Mouse (Mus musculus): Measurements from ENCODE around the gene Atp7a. TPM values are rescaled to one million over a fixed set of nuclear protein-coding genes. Genes with fewer than 3 reads are reported as not detected.

The Atp7a gene
- polyA plus RNA-seq, 1 experiment from 2014 or later = 16.3 TPM

DNA sequence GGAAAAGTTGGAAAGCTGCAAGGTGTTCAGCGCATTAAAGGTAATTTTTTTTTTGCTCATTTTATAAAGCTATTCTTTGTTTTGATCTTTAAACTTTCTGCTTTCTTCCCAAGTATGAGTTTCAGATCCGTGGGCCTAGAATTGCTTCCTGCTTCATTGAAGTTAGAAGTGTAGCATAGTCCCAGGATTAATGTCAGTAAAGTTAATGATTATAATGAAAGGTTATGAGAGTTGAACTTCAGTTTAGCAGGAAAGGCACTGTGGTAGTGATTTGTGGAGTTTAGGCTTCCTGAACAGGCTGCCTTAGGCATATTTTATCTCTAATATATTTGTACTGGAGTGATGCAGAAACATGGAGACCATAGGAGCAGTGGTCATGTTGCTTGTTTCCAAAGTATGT lies 58.5 kb downstream of the Atp7a start:
- no peak overlapping the region for H3K4me2 ChIP-seq
- H3K27ac ChIP-seq = no peak overlapping the region
- H3K27me3 ChIP-seq (replicated peaks) = no peaks in the 10 kb centered on the region
- H3K4me1 ChIP-seq = no peaks in the 10 kb centered on the region
- no peak overlapping the region for H3K9ac ChIP-seq
- H3K36me3 ChIP-seq (replicated peaks) = no peaks in the 10 kb centered on the region
- ATAC-seq (replicated peaks) = no peak
- no peak overlapping the region for H3K4me3 ChIP-seq
- 90% methylated on average over 2 of the region's 2 CpGs for WGBS
- no peaks in the 10 kb centered on the region for H3K9me3 ChIP-seq

DNA sequence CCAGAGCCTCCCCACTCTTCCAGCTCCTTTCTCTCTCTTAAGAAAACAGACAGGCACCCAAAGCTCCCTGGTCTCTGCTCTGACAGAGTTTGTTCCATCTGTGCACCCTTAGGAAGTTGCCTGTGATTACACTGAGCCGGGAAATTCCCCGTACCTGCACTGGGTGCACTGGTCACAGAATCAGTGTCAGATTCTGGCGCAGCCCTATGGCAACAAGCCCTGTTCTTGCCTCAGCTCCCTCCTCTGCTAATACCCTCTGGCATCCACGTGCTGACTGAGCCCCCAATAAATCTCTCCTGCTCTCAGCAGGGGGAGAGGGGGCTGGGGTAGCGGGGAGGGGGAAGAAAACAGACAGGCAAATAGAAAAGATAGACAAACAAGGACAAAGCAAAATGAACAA lies 65.9 kb downstream of the Atp7a start:
- WGBS = 40% methylated on average over 5 of the region's 5 CpGs
- Histone ChIP-seq H3K9ac (no peak overlapping the region), H3K27ac (no peak overlapping the region), H3K4me3 (no peak overlapping the region), H3K36me3 (replicated peaks) (no peaks in the 10 kb centered on the region), H3K4me2 (no peak overlapping the region), H3K27me3 (replicated peaks) (no peaks in the 10 kb centered on the region), H3K4me1 (no peaks in the 10 kb centered on the region), H3K9me3 (no peaks in the 10 kb centered on the region)
- ATAC-seq (replicated peaks) = no peak; the same call in 1 of the 2 replicates

DNA sequence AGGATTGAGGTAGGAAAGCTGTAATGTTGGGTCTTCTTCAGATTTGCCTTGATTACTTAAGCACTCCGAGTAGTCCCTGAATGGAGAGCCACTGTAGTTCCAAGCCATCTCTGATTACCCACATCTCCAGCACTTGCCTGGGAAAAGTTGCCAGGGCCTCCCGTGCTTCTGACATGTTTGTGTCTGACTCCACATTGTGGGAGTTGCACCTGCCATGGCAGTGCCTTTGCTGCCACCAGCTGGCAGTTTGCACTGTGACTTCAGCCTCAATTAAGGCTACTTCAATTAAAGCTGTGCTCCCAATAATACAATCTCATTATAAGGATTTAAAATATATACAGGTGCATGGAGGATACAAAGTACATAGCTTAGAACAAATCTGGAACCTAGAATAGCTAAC lies 78.4 kb downstream of the Atp7a start:
- H3K9me3 ChIP-seq = no peaks in the 10 kb centered on the region

DNA sequence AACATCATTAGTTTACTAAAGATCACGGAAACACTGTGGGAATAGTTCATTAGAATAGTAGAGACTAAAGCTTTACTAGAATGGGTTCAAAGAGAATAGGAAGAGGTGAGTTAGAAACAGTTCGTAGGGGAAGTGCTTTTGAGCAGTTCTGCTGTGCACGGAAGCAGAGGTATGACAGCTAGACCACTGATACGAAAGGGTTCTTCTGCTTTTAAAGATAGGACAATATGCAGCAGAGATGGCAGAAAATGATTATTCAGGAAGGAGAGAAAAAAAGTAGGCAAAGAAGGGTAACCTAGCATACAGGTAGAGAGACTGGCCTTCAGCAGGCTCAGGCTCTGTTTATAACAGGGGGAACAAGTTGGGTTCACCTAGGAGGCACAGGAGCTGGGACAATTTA lies 86.8 kb downstream of the Atp7a start:
- 93% methylated on average over 4 of the region's 4 CpGs for WGBS
- H3K36me3 ChIP-seq (replicated peaks) = no peaks in the 10 kb centered on the region
- H3K9ac ChIP-seq = no peak overlapping the region
- no peak overlapping the region for H3K4me3 ChIP-seq
- no peaks in the 10 kb centered on the region for H3K4me1 ChIP-seq
- ATAC-seq (replicated peaks) = no peak
- H3K4me2 ChIP-seq = no peak overlapping the region
- H3K27ac ChIP-seq = no peak overlapping the region
- no peaks in the 10 kb centered on the region for H3K9me3 ChIP-seq
- H3K27me3 ChIP-seq (replicated peaks) = no peaks in the 10 kb centered on the region

More for the DNA sequence above, 78.4 kb downstream of the Atp7a start:
- no peak for ATAC-seq (replicated peaks)
- H3K36me3 ChIP-seq (replicated peaks) = no peaks in the 10 kb centered on the region
- H3K4me1 ChIP-seq = no peaks in the 10 kb centered on the region
- WGBS = 68% methylated on average over 2 of the region's 2 CpGs
- no peak overlapping the region for H3K4me2 ChIP-seq
- H3K27ac ChIP-seq = no peak overlapping the region
- no peak overlapping the region for H3K9ac ChIP-seq
- H3K4me3 ChIP-seq = no peak overlapping the region
- H3K27me3 ChIP-seq (replicated peaks) = no peaks in the 10 kb centered on the region

DNA sequence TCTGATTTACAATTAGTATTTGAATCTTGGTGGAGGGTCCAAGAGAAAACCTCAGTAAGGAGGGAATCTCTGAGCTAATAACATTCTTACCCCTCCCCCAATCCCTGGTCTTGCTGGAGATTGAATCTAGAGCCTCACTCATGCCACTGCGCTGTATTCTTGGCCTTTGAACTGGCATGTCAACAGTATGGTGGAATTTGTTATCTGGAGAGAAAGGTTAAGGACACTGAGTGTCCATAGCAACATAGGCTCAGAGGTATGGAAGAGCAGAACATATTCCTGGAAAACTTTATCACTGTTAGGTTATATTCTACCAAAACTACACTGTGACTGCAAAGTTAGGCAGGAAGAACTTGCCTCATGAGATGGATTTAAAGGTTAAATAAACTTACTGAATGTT lies 87.6 kb downstream of the Atp7a start:
- H3K36me3 ChIP-seq (replicated peaks) = no peaks in the 10 kb centered on the region
- ATAC-seq (replicated peaks) = no peak
- H3K27me3 ChIP-seq (replicated peaks) = no peaks in the 10 kb centered on the region
- H3K4me3 ChIP-seq = no peak overlapping the region
- H3K9me3 ChIP-seq = no peaks in the 10 kb centered on the region
- no peak overlapping the region for H3K27ac ChIP-seq
- no peak overlapping the region for H3K4me2 ChIP-seq
- no peak overlapping the region for H3K9ac ChIP-seq
- no peaks in the 10 kb centered on the region for H3K4me1 ChIP-seq
- 91% methylated on average over 1 of the region's 1 CpGs for WGBS

DNA sequence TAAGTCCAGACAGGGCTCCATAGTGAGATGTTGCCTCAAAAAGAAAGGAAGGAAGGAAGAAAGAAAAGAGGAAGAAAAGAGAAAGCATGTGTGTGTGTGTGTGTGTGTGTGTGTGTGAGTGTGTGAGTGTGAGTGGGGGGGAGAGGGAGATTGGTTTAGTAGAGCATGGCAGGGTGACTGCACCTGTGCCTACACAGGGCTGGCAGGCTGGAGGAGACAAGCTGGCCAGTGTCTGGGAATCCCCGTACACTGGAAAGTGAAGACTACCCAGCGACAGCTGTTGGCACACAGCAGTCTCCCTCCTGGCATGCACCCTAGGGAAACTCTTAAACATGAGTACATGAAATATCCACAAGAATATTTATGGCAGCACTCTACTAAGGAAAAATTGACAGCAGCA lies 95.7 kb downstream of the Atp7a start:
- Histone ChIP-seq H3K27ac (no peak overlapping the region), H3K9me3 (no peaks in the 10 kb centered on the region), H3K4me2 (no peak overlapping the region), H3K4me3 (no peak overlapping the region), H3K27me3 (replicated peaks) (no peaks in the 10 kb centered on the region), H3K9ac (no peak overlapping the region), H3K4me1 (no peaks in the 10 kb centered on the region), H3K36me3 (replicated peaks) (0 out of 2 replicates have a peak, but pooled peaks cover 3% of the 10 kb centered on the region)
- ATAC-seq (replicated peaks) = no peak
- WGBS = 93% methylated on average over 2 of the region's 2 CpGs

DNA sequence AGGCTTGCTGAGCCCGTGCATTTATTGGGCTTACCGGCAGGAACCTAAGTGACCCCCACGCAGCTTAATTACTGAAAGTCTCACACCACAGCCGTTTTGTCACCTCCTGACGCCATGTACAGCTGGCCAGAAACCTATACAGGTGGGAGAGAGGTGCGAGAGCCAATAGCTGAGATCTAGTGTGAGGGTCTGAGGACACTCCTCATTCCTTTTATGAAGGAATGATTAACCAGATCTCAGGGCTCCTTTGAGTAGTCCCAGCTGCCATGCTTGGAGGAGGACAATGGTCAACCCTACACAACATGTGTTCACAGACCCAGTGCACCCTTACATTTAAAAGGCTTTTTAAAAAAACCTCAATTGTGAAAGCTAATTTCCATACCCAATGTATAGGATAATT lies 101.2 kb downstream of the Atp7a start:
- WGBS = 86% methylated on average over 6 of the region's 6 CpGs
- H3K27me3 ChIP-seq (replicated peaks) = no peaks in the 10 kb centered on the region
- no peak overlapping the region for H3K27ac ChIP-seq
- H3K4me3 ChIP-seq = no peak overlapping the region
- H3K9ac ChIP-seq = no peak overlapping the region
- ATAC-seq (replicated peaks) = no peak
- H3K4me1 ChIP-seq = no peaks in the 10 kb centered on the region
- 0 out of 2 replicates have a peak, but pooled peaks cover 3% of the 10 kb centered on the region for H3K36me3 ChIP-seq (replicated peaks)
- no peak overlapping the region for H3K4me2 ChIP-seq
- no peaks in the 10 kb centered on the region for H3K9me3 ChIP-seq

DNA sequence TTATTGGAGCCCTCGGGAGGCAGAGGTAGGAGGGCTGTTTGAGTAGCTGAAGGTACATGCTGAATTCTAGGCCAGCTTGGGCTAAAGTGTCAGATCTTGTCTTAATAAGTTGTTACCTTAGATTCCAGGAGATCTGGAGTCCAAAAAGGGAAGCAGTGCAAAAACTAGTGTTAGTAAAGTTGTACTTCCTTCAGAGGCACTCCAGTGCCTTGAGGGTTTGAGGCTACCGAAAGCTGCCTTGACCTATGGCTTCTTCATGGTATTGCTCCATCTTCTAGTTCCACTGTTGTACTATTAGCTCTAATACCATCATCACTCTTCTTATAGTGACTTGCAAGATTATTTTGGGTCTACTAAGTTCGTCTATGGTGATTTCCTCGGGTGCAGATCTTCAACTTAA lies 102.8 kb downstream of the Atp7a start:
- H3K27me3 ChIP-seq (replicated peaks) = no peaks in the 10 kb centered on the region

DNA sequence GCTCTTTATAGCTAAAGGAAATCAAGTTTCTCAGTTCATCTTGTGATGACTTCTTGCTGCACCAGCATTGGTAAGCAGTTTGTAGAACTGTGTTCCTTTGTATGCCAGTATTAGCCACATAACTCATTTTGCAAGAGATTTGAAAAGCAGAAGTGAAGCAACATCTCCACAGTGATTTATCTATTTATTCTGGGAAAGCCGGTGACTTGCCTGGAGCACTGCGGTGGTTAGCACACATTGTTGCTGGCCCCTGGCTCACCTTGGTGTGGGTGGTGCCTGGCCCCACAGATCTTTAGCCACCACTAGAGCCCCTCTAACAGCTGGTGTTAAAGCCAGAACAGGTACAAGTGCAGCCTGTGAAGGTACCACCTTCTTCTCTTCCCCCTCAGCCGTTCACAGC lies 107.8 kb downstream of the Atp7a start:
- no peaks in the 10 kb centered on the region for H3K9me3 ChIP-seq
- H3K27me3 ChIP-seq (replicated peaks) = no peaks in the 10 kb centered on the region
- no peaks in the 10 kb centered on the region for H3K36me3 ChIP-seq (replicated peaks)
- H3K4me2 ChIP-seq = no peak overlapping the region
- no peak overlapping the region for H3K9ac ChIP-seq
- WGBS = 85% methylated on average over 3 of the region's 3 CpGs
- no peak overlapping the region for H3K4me3 ChIP-seq
- no peaks in the 10 kb centered on the region for H3K4me1 ChIP-seq
- ATAC-seq (replicated peaks) = no peak
- no peak overlapping the region for H3K27ac ChIP-seq

More for the DNA sequence above, 102.8 kb downstream of the Atp7a start:
- Histone ChIP-seq H3K9me3 (no peaks in the 10 kb centered on the region), H3K4me2 (no peak overlapping the region), H3K27ac (no peak overlapping the region), H3K36me3 (replicated peaks) (0 out of 2 replicates have a peak, but pooled peaks cover 3% of the 10 kb centered on the region), H3K4me3 (no peak overlapping the region), H3K4me1 (no peaks in the 10 kb centered on the region), H3K9ac (no peak overlapping the region)
- ATAC-seq (replicated peaks) = no peak
- 91% methylated on average over 4 of the region's 4 CpGs for WGBS

DNA sequence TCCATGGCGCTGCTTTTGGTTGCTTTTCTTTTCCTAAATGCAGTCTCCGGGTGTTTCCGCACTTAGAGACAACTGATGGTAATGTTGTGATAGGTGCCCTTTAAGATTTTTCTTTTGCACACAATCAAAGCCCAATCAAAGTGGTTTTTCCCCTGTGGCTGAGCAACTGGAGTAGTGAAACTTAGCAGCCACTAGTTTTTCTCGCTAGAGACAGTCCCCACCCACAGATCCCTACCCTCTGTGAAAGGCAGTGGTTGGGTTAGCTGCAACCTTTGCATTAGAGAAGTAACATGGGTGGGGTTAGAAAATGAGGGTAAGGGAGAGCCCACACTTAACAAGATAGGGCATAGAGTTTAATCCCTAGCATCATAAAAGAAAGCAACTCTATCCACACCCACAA lies 108.4 kb downstream of the Atp7a start:
- Histone ChIP-seq H3K27ac (no peak overlapping the region), H3K27me3 (replicated peaks) (no peaks in the 10 kb centered on the region), H3K4me3 (no peak overlapping the region), H3K36me3 (replicated peaks) (no peaks in the 10 kb centered on the region), H3K9ac (no peak overlapping the region), H3K4me1 (no peaks in the 10 kb centered on the region), H3K4me2 (no peak overlapping the region), H3K9me3 (no peaks in the 10 kb centered on the region)
- no peak for ATAC-seq (replicated peaks)
- WGBS = 84% methylated on average over 4 of the region's 4 CpGs

DNA sequence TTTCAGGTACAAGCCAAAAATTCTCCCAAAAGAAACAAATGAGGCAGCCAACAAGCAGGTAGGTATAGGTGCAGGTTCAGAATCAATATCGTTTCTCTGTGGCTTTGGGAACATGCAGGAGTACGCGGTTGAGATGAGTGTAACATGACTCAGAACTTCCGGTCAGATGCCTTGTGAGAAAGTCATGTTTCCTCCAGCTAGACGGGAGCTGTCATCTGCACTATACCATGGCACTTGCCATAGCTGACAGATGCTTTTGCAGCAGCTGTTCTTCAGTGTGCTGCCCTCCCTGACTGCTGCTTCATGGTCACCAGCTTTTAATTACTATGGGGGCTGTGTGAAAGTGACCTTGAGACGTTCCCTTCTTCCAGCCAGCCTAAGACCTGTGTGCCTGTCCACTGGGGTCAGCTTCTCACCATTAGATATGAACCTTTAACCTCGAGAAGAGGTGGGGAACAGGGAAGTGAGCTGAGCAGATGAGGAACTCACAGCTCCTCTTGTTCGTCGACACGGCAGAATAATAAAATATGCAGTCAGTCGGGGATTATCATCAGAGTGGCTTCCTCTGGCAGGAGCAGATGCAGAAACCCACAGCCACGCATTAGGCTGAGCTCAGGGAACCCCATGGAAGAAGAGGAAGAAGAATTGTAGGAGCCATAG lies 109.0 kb downstream of the Atp7a start:
- H3K4me2 ChIP-seq = no peak overlapping the region
- no peak overlapping the region for H3K4me3 ChIP-seq
- H3K27ac ChIP-seq = no peak overlapping the region
- H3K36me3 ChIP-seq (replicated peaks) = no peaks in the 10 kb centered on the region
- no peak overlapping the region for H3K9ac ChIP-seq
- ATAC-seq (replicated peaks) = no peak
- no peaks in the 10 kb centered on the region for H3K27me3 ChIP-seq (replicated peaks)
- H3K9me3 ChIP-seq = no peaks in the 10 kb centered on the region
- WGBS = 62% methylated on average over 12 of the region's 12 CpGs
- no peaks in the 10 kb centered on the region for H3K4me1 ChIP-seq

DNA sequence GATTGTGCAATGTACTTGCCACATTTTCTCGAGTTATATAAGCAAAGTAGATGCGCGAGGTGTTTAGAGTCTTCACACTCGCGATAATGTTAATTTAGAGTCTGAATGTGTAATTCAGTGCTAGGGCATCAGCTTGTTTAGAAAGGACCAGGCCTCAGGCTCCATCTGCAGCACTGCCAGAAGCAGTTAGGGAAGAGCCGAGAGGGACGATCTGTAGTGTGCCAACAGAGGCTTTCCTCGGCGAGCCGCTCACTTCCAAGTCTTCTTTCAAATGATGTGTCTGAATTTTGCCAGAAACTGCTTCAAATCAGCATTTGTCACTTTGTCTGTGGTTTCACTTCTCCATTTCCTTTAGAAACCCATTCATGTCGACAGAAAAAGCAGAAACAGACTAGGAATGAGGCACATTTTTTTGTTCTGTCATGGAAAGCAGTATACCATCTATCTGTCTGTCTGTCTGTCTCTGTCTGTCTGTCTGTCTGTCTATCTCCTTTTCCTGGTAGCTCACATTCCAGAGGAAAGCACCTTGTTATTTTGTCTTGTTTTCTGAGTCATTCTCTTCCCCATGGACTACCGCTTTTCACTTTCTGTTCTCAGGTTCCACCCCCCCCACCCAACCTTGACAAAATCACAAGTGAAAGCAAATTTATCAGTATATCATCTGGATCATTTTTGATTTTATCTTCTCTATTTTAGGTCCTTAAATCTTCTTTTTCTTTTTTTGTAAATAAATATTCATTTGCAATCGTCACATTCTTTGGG lies 112.4 kb downstream of the Atp7a start:
- no peaks in the 10 kb centered on the region for H3K36me3 ChIP-seq (replicated peaks)
- H3K27ac ChIP-seq = no peak overlapping the region
- H3K4me3 ChIP-seq = no peak overlapping the region
- H3K4me2 ChIP-seq = no peak overlapping the region
- no peaks in the 10 kb centered on the region for H3K4me1 ChIP-seq
- no peak overlapping the region for H3K9ac ChIP-seq
- H3K9me3 ChIP-seq = no peaks in the 10 kb centered on the region
- H3K27me3 ChIP-seq (replicated peaks) = no peaks in the 10 kb centered on the region
- 88% methylated on average over 13 of the region's 13 CpGs for WGBS
- ATAC-seq (replicated peaks) = no peak

DNA sequence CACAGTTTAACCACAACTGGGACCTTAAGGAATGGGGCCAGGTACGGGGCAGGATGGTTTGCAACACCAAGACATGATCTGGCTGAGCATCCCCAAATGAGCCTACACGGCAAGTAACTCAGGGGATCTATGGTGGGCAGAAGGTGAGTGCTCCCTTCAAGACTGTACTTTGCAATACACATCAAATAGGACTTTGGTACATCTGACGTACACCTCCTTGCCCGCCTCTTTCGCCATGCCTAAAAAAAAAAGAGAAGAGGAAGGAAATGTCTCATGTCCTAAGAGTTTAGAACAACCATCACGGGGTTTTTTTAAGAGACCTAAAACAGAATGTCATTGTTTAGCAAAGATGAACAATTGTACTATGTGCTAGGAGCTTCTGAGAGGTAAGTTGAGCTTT lies 115.9 kb downstream of the Atp7a start, which contains the start of gene Tlr13:
Tlr13 (plus strand) TSS at position 269 of the 400 bp plus-strand sequence.
- Histone ChIP-seq H3K4me3 (no peak within 1 kb of the TSS), H3K27ac (no peak within 1 kb of the TSS), H3K4me2 (no peak within 1 kb of the TSS), H3K9ac (no peak within 1 kb of the TSS), H3K4me1 (no peaks in the 10 kb centered on the region), H3K27me3 (replicated peaks) (no peaks in the 10 kb centered on the region), H3K9me3 (no peaks in the 10 kb centered on the region), H3K36me3 (replicated peaks) (no peaks in the 10 kb centered on the region)
- 91% methylated on average over 6 of the region's 6 CpGs for WGBS
- no peak for ATAC-seq (replicated peaks)
